Mouse (Mus musculus) ES-Bruce4 (cell line): Measurements from ENCODE around the gene Antxr1.

Source experiments
- CTCF ChIP-seq: IDR thresholded peaks from one replicate; pipeline ENCODE4 v1.8.1; 2011; ENCODE audit warnings: low read depth, low read length
- EP300 ChIP-seq: IDR thresholded peaks from 2 replicates; pipeline ENCODE4 v1.6.1; 2011; ENCODE audit warnings: low read depth, low read length; ENCODE audit not compliant: insufficient read depth
- POLR2A ChIP-seq: IDR thresholded peaks from one replicate; pipeline ENCODE4 v1.8.1; 2011; ENCODE audit warnings: low read length; ENCODE audit not compliant: insufficient read depth

DNA sequence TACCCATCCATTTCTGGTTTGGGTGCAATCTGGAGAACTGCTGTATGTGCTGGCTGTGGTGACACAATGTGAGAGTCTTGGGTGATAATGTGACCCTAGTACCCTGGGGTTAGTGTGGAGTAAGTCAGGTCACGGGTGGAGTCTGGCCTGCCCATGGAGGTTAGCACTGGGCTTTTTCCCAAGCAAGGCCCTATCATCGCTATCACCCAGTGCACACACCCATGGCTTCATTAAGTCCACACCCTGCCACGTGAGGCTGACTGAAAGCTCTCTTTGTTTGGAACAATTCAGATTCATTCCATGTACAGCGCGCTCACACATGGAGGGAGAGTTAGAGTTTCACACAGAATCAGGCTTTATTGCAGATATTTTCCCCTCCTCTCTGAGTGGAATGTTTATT is 18.8 kb upstream of the Antxr1 start:
- TF ChIP-seq CTCF (no peak), POLR2A (no peak), EP300 (no peak)
